15 mouse cellular contexts compared by ENCODE assay signal in the genomic region with DNA sequence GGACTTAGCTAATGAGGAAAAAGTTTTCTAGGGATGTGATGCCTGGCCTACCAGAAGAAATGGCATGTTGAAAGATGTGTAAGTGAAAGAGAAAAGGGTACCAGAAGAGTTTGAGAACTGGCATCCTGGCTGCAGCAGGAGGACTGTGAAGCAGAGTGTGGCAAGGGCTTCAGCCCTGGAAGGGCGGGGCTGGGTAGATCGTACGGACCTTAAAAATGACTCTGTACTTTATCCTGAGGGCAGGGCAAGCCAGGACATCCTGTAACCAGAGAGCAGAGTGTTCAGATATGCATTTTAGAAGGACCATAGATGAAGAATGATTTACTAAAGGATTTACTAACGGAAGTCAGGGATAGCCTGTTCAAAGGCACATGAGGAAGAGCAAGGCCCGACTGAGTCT.
"Had no signal": no experiment of that assay in that cellular context is flagged by ENCODE, and none has a peak within 500 bp of the region (broad histone marks: within the 10 kb centered on the region; RNA-seq: fewer than 3 reads in every experiment).

No protein-coding gene starts in this region.

- DNase-seq: kidney, adult 2 months; kidney, postnatal 14 days; lung, embryonic 14.5 days; midbrain, embryonic 14.5 days; right cerebral cortex, adult 18-20 months; right cerebral cortex, postnatal 25 days; thymus, adult 2 months; thymus, postnatal 36 days had no signal

- H3K4me2 ChIP-seq: kidney, embryonic 15.5 days; limb, embryonic 15.5 days; liver, embryonic 12.5 days; lung, embryonic 14.5 days; neural tube, embryonic 15.5 days had no signal

- H3K4me1 ChIP-seq: kidney, embryonic 15.5 days; limb, embryonic 15.5 days; liver, embryonic 12.5 days; midbrain, embryonic 10.5 days had no signal

- H3K9ac ChIP-seq: kidney, embryonic 15.5 days; limb, embryonic 15.5 days; liver, embryonic 12.5 days; lung, embryonic 14.5 days; neural tube, embryonic 15.5 days had no signal

- H3K27me3 ChIP-seq: kidney, embryonic 15.5 days; liver, embryonic 12.5 days; neural tube, embryonic 15.5 days had no signal

- ATAC-seq: liver, embryonic 12.5 days had no signal

- H3K4me3 ChIP-seq: kidney, embryonic 15.5 days; limb, embryonic 15.5 days; liver, embryonic 12.5 days; midbrain, embryonic 10.5 days; myocyte; neural tube, embryonic 15.5 days had no signal

- H3K9me3 ChIP-seq: kidney, embryonic 15.5 days; limb, embryonic 15.5 days; liver, embryonic 12.5 days; midbrain, embryonic 10.5 days; neural tube, embryonic 15.5 days had no signal

- H3K27ac ChIP-seq: kidney, embryonic 15.5 days; limb, embryonic 15.5 days; liver, embryonic 12.5 days; midbrain, embryonic 10.5 days; neural tube, embryonic 15.5 days; stomach, postnatal 0 days had no signal

- H3K36me3 ChIP-seq: kidney, embryonic 15.5 days; limb, embryonic 15.5 days; liver, embryonic 12.5 days; midbrain, embryonic 10.5 days; neural tube, embryonic 15.5 days had no signal
